ENCODE assay signal across 8 mouse cellular contexts in genomic region chr10:120226871-120227661, GRCm38 (mm10). TPM values are rescaled to one million over a fixed set of nuclear protein-coding genes. Genes with fewer than 3 reads are reported as not detected.
DNase-seq lines count a peak whose midpoint lies in the region; ATAC-seq lines count a peak whose summit lies in the region.

Llph (plus strand) TSS chr10:120227070.

- H3K9ac ChIP-seq in intestine, embryonic 14.5 days (ENCODE audit: low read length), result peak within 1 kb of the TSS; percentile 79

- peak within 1 kb of the TSS; percentile 12; the same call in 1 of the 2 replicates for H3K27ac ChIP-seq in intestine, embryonic 14.5 days (ENCODE audit: low read depth)

- H3K4me2 ChIP-seq in intestine, embryonic 14.5 days (ENCODE audit: low read length), result peak within 1 kb of the TSS; percentile 65

- no peaks in the 10 kb centered on the region for H3K9me3 ChIP-seq in intestine, embryonic 14.5 days (ENCODE audit: control insufficient read depth, low read length)

- intact Hi-C loops in gastrocnemius, postnatal 14 days (cut with DNase I; ENCODE audit: low total_unique reads), result no loop called here
- intact Hi-C loops in left cerebral cortex, postnatal 25 days (cut with DNase I), result loop anchor here (2.0 to 5.0 kb wide), 2 partner anchors 18 to 750 kb away; partner anchors contain the start of gene Lemd3

- H3K36me3 ChIP-seq in intestine, embryonic 14.5 days (ENCODE audit: control insufficient read depth, insufficient read depth, low read length), result peaks cover 41% of the 10 kb centered on the region

- H3K4me3 ChIP-seq in intestine, embryonic 14.5 days (ENCODE audit: low read depth, low read length), result peak within 1 kb of the TSS; percentile 88

- no peaks in the 10 kb centered on the region for H3K27me3 ChIP-seq in intestine, embryonic 14.5 days (replicated peaks; ENCODE audit: control insufficient read depth, insufficient read depth, low read length)

- H3K4me1 ChIP-seq in intestine, embryonic 14.5 days (replicated peaks; ENCODE audit: control insufficient read depth, insufficient read depth, low read length), result peaks cover 4% of the 10 kb centered on the region; the same call in 1 of the 2 replicates

- ATAC-seq in intestine, embryonic 14.5 days (replicated peaks; ENCODE audit: low FRiP score, low TSS enrichment, low read depth), result peak; percentile 95

- peak; percentile 91 for DNase-seq in adrenal gland, adult 2 months
- DNase-seq in embryo, embryonic 10.5 days (ENCODE audit: low spot score), result peak; percentile 94
- DNase-seq in gastrocnemius, postnatal 14 days, result peak; percentile 89
- DNase-seq in intestine, embryonic 14.5 days (ENCODE audit: low spot score), result peak; percentile 94
- peak; percentile 84 to 85 for DNase-seq in left cerebral cortex, postnatal 25 days (ENCODE audit: low spot score in 2 of 2)
- peak; percentile 88 for DNase-seq in mesoderm, embryonic 11.5 days (ENCODE audit: low read depth, low spot score)
- DNase-seq in right cerebral cortex, postnatal 25 days, result peak; percentile 82
- DNase-seq in urinary bladder, postnatal 36 days (ENCODE audit: low spot score in 2 of 2), result peak; percentile 80 to 86

- under 1% methylated on average over 57 of the region's 57 CpGs for WGBS in intestine, embryonic 14.5 days

RNA-seq across cellular contexts. Expression of gene Llph, which starts in this region (rescaled TPM):
- total RNA-seq in adrenal gland, adult 2 months (2021), result 10 to 100 TPM; 22.6 to 32.1 TPM
- polyA plus RNA-seq in adrenal gland, adult 2 months (2012; rRNA removed), result 1.6 and 2.8 TPM in 2 replicates
- total RNA-seq in gastrocnemius, postnatal 14 days (2021), result 10 to 100 TPM; 12.2 to 15.1 TPM
- 63.2 and 63.4 TPM in 2 replicates for polyA plus RNA-seq in intestine, embryonic 14.5 days (2014; fragmentation: Nextera tagmentation; extraction: Ambion mirVana)
- total RNA-seq in left cerebral cortex, postnatal 25 days (2021), result 10 to 100 TPM; 18.4 to 20.3 TPM

Comparison
In these comparisons a context has a peak if more than half of its experiments do, and no peak if none do; other contexts are left out.
1. Peak in every context shown above with its lines: DNase-seq, ATAC-seq, H3K4me3 ChIP-seq and H3K27ac ChIP-seq.
2. RNA of gene Llph (polyA plus RNA-seq): 63.2 to 63.4 TPM in intestine, embryonic 14.5 days; 1.6 to 2.8 TPM in adrenal gland, adult 2 months; every median in the first group is over 10 times any median in the second.